Mouse (Mus musculus) intestine, embryonic 15.5 days (tissue): ENCODE measurements around the gene Pacrg. TPM values are rescaled to one million over a fixed set of nuclear protein-coding genes. Genes with fewer than 3 reads are reported as not detected.
A peak's percentile ranks its signal among the peaks of the same experiment; 100 is the strongest.

Experiments
- ATAC-seq: fragments of 200-750 bp; cut with Nextera tagmentation; 2 replicates; pipeline ENCODE4 v1.8.0; 2017; ENCODE audit warnings: moderate TSS enrichment, moderate library complexity
- H3K27ac ChIP-seq: fragments of 300-500 bp; sonication (generic); 2 replicates; pipeline ENCODE4 v1.5.1; 2015; ENCODE audit warnings: mild to moderate bottlenecking, inconsistent platforms
- H3K27me3 ChIP-seq: fragments of 300-500 bp; sonication (generic); replicated peaks from 2 replicates; pipeline ENCODE4 v1.6.1; 2015; ENCODE audit warnings: inconsistent platforms
- H3K36me3 ChIP-seq: fragments of 300-500 bp; sonication (generic); 2 replicates; pipeline ENCODE4 v1.6.1; 2015; ENCODE audit warnings: inconsistent platforms
- H3K4me1 ChIP-seq: fragments of 300-500 bp; sonication (generic); replicated peaks from 2 replicates; pipeline ENCODE4 v1.6.1; 2015; ENCODE audit warnings: inconsistent platforms
- H3K4me2 ChIP-seq: fragments of 300-500 bp; sonication (generic); replicated peaks from 2 replicates; pipeline ENCODE4 v1.6.1; 2015; ENCODE audit warnings: mild to moderate bottlenecking, inconsistent platforms
- H3K4me3 ChIP-seq: fragments of 300-500 bp; sonication (generic); replicated peaks from 2 replicates; pipeline ENCODE4 v1.5.1; 2015; ENCODE audit warnings: inconsistent platforms
- H3K9ac ChIP-seq: fragments of 300-500 bp; sonication (generic); 2 replicates; pipeline ENCODE4 v1.6.1; 2015; ENCODE audit warnings: inconsistent platforms
- H3K9me3 ChIP-seq: fragments of 300-500 bp; sonication (generic); 2 replicates; pipeline ENCODE4 v1.6.1; 2016; ENCODE audit warnings: inconsistent platforms
- WGBS: fragments of 180-500 bp; shearing (Covaris S2); methylation state at CpG from one replicate; pipeline ENCODE4 v1.1.7; 2015; 5-methylcytosine and 5-hydroxymethylcytosine counted together
- polyA plus RNA-seq: library from polyadenylated mRNA; unstranded; fragments of >200 nt; fragmentation: Nextera tagmentation; extraction: Ambion mirVana; gene quantifications from 2 replicates; pipeline ENCODE4 v1.2.1, GENCODE M21; 2015

The Pacrg gene
- polyA plus RNA-seq, 1 experiment from 2014 or later = 0.93 TPM

DNA sequence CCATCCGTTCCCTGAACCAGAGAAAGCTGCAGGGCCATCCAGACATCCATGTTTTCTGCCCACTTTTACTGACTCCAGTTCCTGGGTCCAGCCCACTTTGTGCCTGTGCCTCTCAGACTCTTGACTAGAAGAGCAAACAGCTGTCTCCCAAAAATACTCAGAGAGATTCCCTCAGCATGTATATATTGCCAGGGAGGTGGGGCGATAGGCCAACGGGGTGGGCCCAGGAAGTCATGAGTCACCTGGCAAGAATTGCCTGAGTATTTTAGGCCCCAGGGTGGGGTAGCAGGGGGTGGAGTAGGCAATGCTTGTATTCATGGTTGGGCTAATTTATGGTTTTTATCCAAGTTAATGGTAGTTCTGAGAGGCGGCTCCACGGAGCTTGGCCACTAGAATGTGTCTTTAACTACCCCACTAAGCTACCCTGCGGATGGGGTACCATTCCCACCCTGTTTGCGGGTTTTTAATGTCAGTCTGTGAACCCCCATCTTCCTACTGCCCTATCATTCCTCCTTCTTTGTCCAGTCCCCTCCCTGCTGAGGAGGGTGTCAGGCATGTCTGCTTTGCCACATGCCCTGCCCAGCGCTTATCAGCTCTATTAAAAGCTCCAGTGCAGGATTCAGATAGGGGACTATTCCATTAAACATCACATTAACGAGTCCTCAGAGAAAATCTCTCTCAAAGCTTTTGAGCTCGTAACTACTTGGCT, 461.5 kb downstream of the Pacrg start:
- Histone ChIP-seq H3K27me3 (no peaks in the 10 kb centered on the region), H3K4me3 (no peak overlapping the region), H3K36me3 (no peaks in the 10 kb centered on the region), H3K4me1 (no peaks in the 10 kb centered on the region; the same call in 1 of the 2 replicates), H3K9me3 (no peaks in the 10 kb centered on the region), H3K9ac (no peak overlapping the region), H3K4me2 (no peak overlapping the region), H3K27ac (no peak overlapping the region)
- 71% methylated on average over 10 of the region's 10 CpGs for WGBS
- peak; percentile 63; the same call in 1 of the 2 replicates for ATAC-seq

- Histone ChIP-seq H3K4me1 (no peaks in the 10 kb centered on the region; the same call in 1 of the 2 replicates), H3K9ac (no peak overlapping the region), H3K4me3 (no peak overlapping the region), H3K27ac (no peak overlapping the region), H3K27me3 (no peaks in the 10 kb centered on the region), H3K9me3 (no peaks in the 10 kb centered on the region), H3K4me2 (no peak overlapping the region), H3K36me3 (no peaks in the 10 kb centered on the region)
- 96% methylated on average over 2 of the region's 2 CpGs for WGBS
- ATAC-seq = no peak
Observed at GRCm38 (mm10) chr17:10377606-10378005, 462.5 kb downstream of the Pacrg start.

DNA sequence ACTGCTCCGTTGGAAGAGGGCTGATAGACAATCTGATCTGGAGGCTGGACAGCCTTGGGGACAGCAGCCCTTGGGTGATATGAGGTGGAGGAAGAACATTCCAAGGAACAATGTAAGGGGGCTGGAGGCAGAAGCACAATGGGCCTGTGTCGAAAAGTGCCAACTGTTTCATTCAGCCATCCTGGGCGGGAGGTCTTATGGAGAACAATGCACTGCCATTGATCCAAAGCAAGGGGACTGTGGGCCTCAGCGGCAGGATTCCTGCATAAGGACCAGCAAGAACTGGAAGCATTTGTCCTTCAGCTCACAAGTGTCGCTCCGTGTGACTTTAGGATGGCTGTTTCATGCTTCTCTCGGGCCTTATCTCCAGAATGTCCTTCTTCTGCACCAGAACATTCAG, 465.8 kb downstream of the Pacrg start:
- Histone ChIP-seq H3K9ac (no peak overlapping the region), H3K27ac (no peak overlapping the region), H3K4me2 (no peak overlapping the region), H3K4me3 (no peak overlapping the region), H3K4me1 (peaks cover 3% of the 10 kb centered on the region; the same call in 1 of the 2 replicates), H3K36me3 (no peaks in the 10 kb centered on the region), H3K27me3 (no peaks in the 10 kb centered on the region), H3K9me3 (no peaks in the 10 kb centered on the region)
- WGBS = 69% methylated on average over 7 of the region's 7 CpGs
- no peak for ATAC-seq

- Histone ChIP-seq H3K27ac (no peak overlapping the region), H3K4me3 (no peak overlapping the region), H3K4me2 (no peak overlapping the region), H3K9ac (no peak overlapping the region), H3K36me3 (no peaks in the 10 kb centered on the region), H3K9me3 (no peaks in the 10 kb centered on the region), H3K27me3 (no peaks in the 10 kb centered on the region), H3K4me1 (peaks cover 3% of the 10 kb centered on the region; the same call in 1 of the 2 replicates)
- 75% methylated on average over 3 of the region's 3 CpGs for WGBS
- no peak for ATAC-seq
Observed at GRCm38 (mm10) chr17:10373727-10374126, 466.4 kb downstream of the Pacrg start.

DNA sequence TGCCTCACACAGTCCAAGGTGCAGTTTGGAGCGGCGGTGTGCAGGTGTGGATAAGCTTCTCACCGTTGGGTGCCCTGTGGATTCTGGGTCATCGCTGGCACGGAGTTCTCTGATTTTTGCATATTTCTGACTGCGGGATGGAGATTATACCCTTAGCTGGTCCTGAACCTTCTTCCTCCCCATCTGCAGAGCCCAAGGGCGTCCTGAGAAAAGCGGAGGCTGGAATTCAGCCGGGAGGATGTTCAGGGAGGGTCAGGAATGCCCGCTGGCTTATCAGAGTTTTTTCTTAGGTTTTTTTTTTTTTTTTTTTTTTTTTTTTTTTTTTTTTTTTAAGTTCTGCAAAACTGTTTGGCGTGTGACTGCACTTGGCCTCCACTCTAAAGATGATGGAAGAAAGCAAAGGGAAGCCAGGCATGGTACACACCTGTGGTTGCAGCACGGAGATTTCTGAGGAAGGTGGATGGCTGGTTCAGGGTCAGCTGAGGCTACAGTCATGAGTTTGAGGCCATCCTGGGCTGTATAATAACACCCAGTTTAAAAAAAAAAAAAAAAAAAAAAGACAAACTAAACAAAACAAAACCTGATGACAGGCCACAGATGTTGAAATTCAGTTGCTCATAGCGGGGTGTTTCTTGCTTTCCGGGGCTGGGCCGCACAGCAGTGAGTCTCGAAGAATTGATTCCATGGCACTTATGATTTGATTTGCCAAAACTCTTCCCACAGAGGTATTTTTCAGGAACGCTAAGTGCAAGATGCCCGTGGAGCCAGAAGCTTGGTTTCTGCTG, 467.9 kb downstream of the Pacrg start:
- 53% methylated on average over 18 of the region's 18 CpGs for WGBS
- 0 out of 2 replicates have a peak, but pooled peaks cover 3% of the 10 kb centered on the region for H3K4me1 ChIP-seq

GRCm38 (mm10) chr17:10371472-10371871, 468.6 kb downstream of the Pacrg start:
- peaks cover 6% of the 10 kb centered on the region; the same call in 1 of the 2 replicates for H3K4me1 ChIP-seq
- no peaks in the 10 kb centered on the region for H3K9me3 ChIP-seq
- H3K4me3 ChIP-seq = no peak overlapping the region
- H3K27ac ChIP-seq = no peak overlapping the region
- ATAC-seq = no peak
- H3K4me2 ChIP-seq = no peak overlapping the region
- no peak overlapping the region for H3K9ac ChIP-seq
- 64% methylated on average over 8 of the region's 8 CpGs for WGBS
- no peaks in the 10 kb centered on the region for H3K36me3 ChIP-seq
- no peaks in the 10 kb centered on the region for H3K27me3 ChIP-seq

More for the DNA sequence above, 467.9 kb downstream of the Pacrg start:
- H3K4me2 ChIP-seq = no peak overlapping the region
- no peaks in the 10 kb centered on the region for H3K27me3 ChIP-seq
- ATAC-seq = no peak; the same call in none of the 2 replicates
- H3K9me3 ChIP-seq = no peaks in the 10 kb centered on the region
- no peaks in the 10 kb centered on the region for H3K36me3 ChIP-seq
- no peak overlapping the region for H3K27ac ChIP-seq
- H3K4me3 ChIP-seq = no peak overlapping the region
- no peak overlapping the region for H3K9ac ChIP-seq

- Histone ChIP-seq H3K4me1 (peaks cover 6% of the 10 kb centered on the region; the same call in 1 of the 2 replicates), H3K27me3 (no peaks in the 10 kb centered on the region), H3K9ac (no peak overlapping the region), H3K4me3 (no peak overlapping the region), H3K27ac (no peak overlapping the region), H3K4me2 (no peak overlapping the region), H3K36me3 (no peaks in the 10 kb centered on the region), H3K9me3 (no peaks in the 10 kb centered on the region)
- ATAC-seq = no peak
- 77% methylated on average over 8 of the region's 8 CpGs for WGBS
Observed at GRCm38 (mm10) chr17:10370660-10371130, 469.4 kb downstream of the Pacrg start.

- no peaks in the 10 kb centered on the region for H3K9me3 ChIP-seq
- H3K9ac ChIP-seq = no peak overlapping the region
- ATAC-seq = no peak
- no peak overlapping the region for H3K27ac ChIP-seq
- 81% methylated on average over 13 of the region's 13 CpGs for WGBS
- H3K4me2 ChIP-seq = no peak overlapping the region
- H3K27me3 ChIP-seq = no peaks in the 10 kb centered on the region
- peaks cover 6% of the 10 kb centered on the region; the same call in 1 of the 2 replicates for H3K4me1 ChIP-seq
- no peak overlapping the region for H3K4me3 ChIP-seq
- no peaks in the 10 kb centered on the region for H3K36me3 ChIP-seq
Observed at GRCm38 (mm10) chr17:10369961-10370659, 470.0 kb downstream of the Pacrg start.

DNA sequence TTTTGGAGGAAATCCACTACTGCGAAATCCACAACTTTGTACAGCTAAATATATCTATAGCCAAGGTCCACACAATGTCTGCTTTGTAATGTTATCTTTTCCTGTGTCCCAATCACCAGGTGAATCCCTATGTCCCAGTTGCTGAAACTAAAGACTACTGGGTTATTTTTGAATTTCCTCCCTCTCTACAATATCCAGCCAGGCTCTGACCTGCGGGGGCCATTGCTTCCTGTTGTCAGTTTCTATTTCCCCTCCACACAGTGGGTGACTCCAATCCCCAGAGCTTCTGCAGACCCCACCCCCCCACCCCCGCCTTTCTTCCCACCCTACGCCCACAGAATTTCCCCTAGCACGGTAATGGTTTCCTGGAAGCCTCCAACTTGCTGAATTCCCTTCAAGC, 473.1 kb downstream of the Pacrg start:
- Histone ChIP-seq H3K27ac (no peak overlapping the region), H3K4me3 (no peak overlapping the region), H3K9me3 (no peaks in the 10 kb centered on the region), H3K4me2 (no peak overlapping the region), H3K4me1 (peaks cover 6% of the 10 kb centered on the region; the same call in 1 of the 2 replicates), H3K27me3 (no peaks in the 10 kb centered on the region), H3K9ac (no peak overlapping the region), H3K36me3 (no peaks in the 10 kb centered on the region)
- WGBS = 85% methylated on average over 5 of the region's 5 CpGs
- ATAC-seq = no peak

- Histone ChIP-seq H3K9ac (no peak overlapping the region), H3K4me3 (no peak overlapping the region), H3K4me2 (no peak overlapping the region), H3K27me3 (no peaks in the 10 kb centered on the region), H3K4me1 (peaks cover 3% of the 10 kb centered on the region; the same call in 1 of the 2 replicates), H3K9me3 (no peaks in the 10 kb centered on the region), H3K27ac (no peak overlapping the region), H3K36me3 (no peaks in the 10 kb centered on the region)
- no peak for ATAC-seq
- 82% methylated on average over 4 of the region's 4 CpGs for WGBS
Observed at GRCm38 (mm10) chr17:10366577-10366976, 473.5 kb downstream of the Pacrg start.

DNA sequence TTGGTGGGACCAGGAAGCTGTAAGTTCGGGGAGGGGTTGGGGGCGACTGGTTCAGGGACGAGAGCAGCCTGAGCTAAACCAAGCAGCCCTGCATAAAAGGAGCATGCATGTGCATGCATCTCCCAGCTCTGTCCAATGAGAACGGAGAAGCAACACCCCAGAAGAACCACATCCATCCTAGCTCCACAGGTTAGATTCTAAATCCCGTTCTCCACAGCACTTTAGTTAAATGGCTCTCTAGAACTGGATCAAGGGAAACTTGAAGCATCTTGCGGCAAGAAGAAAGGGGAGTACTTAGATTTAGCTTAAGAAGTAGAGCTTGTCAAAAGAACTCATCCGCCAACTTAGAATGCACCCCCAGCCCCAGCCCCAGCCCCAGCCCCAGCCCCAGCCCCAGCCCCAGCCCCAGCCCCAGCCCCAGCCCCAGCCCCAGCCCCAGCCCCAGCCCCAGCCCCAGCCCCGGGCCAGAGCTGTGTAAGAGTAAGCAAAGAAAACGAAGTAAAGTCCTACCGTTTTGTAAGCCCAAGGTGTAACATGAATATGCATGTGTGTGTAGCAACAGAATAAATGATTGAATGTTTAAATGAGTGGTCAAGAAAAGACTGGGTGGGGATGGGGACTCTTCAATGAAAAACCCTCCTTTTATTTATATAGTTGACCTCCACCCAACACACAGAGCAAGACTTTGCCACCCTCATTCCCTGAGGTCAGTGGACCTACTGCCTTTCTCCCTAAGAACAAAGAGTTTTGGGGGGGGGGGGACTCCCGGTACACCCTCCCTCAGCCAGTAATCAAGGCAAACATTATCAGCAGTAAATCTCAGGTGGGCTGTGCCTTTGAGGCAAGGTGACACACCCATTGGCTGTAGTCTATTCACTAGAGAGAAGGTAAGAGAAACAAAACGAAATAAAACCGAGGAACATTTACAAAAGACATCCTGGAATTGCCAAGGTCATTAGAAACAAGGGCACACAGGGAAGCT, 474.3 kb downstream of the Pacrg start:
- no peaks in the 10 kb centered on the region for H3K36me3 ChIP-seq
- H3K27ac ChIP-seq = no peak overlapping the region
- no peak for ATAC-seq
- peaks cover 3% of the 10 kb centered on the region; the same call in 1 of the 2 replicates for H3K4me1 ChIP-seq
- H3K4me2 ChIP-seq = no peak overlapping the region
- no peak overlapping the region for H3K9ac ChIP-seq
- H3K4me3 ChIP-seq = no peak overlapping the region
- WGBS = 63% methylated on average over 13 of the region's 13 CpGs
- H3K27me3 ChIP-seq = no peaks in the 10 kb centered on the region
- no peaks in the 10 kb centered on the region for H3K9me3 ChIP-seq
